10 mouse cellular contexts compared by ENCODE assay signal in genomic region chr10:75632633-75633032, GRCm38 (mm10). TPM values are rescaled to one million over a fixed set of nuclear protein-coding genes. Genes with fewer than 3 reads are reported as not detected.
DNase-seq lines count a peak whose midpoint lies in the region; ATAC-seq and TF ChIP-seq lines count a peak whose summit lies in the region.
"Had no signal": no experiment of that assay in that cellular context is flagged by ENCODE, and none has a peak within 500 bp of the region (broad histone marks: within the 10 kb centered on the region; RNA-seq: fewer than 3 reads in every experiment).

No protein-coding gene starts in this region.

- H3K4me3 ChIP-seq in kidney, embryonic 14.5 days (ENCODE audit: low read length): no peak overlapping the region
- no peak overlapping the region for H3K4me3 ChIP-seq in midbrain, embryonic 13.5 days (replicated peaks)

- TF ChIP-seq POLR2A in brain, embryonic 14.5 days (IDR thresholded peaks at IDR 0.05; ENCODE audit: borderline replicate concordance, extremely low read depth, insufficient read depth, insufficient read length, poor library complexity, severe bottlenecking): no peak

- H3K9me3 ChIP-seq in kidney, embryonic 14.5 days (ENCODE audit: control insufficient read depth, low read length): no peaks in the 10 kb centered on the region
- H3K9me3 ChIP-seq in midbrain, embryonic 13.5 days: no peaks in the 10 kb centered on the region

- H3K9ac ChIP-seq in kidney, embryonic 14.5 days (ENCODE audit: low read depth, low read length): no peak overlapping the region
- H3K9ac ChIP-seq in midbrain, embryonic 13.5 days (replicated peaks): no peak overlapping the region
- H3K9ac ChIP-seq: lung, embryonic 14.5 days had no signal

- no peaks in the 10 kb centered on the region for H3K36me3 ChIP-seq in kidney, embryonic 14.5 days (ENCODE audit: control insufficient read depth, insufficient read depth, low read length)
- no peaks in the 10 kb centered on the region for H3K36me3 ChIP-seq in midbrain, embryonic 13.5 days

- H3K4me1 ChIP-seq in kidney, embryonic 14.5 days (ENCODE audit: control insufficient read depth, insufficient read depth, low read length): no peaks in the 10 kb centered on the region
- H3K4me1 ChIP-seq in midbrain, embryonic 13.5 days (replicated peaks): no peaks in the 10 kb centered on the region

- no peak overlapping the region for H3K27ac ChIP-seq in kidney, embryonic 14.5 days (ENCODE audit: low read depth, low read length)
- H3K27ac ChIP-seq in midbrain, embryonic 13.5 days: no peak overlapping the region

- 51% methylated on average over 5 of the region's 5 CpGs for WGBS in kidney, embryonic 14.5 days
- 57% methylated on average over 5 of the region's 5 CpGs for whole genome bisulfite sequencing in midbrain, embryonic 13.5 days

- no peak for TF ChIP-seq CTCF in brain, embryonic 14.5 days (IDR thresholded peaks at IDR 0.05; ENCODE audit: borderline replicate concordance, extremely low read depth, insufficient read depth, insufficient read length)

- ATAC-seq in kidney, embryonic 14.5 days (ENCODE audit: low FRiP score, low TSS enrichment): no peak
- no peak for ATAC-seq in midbrain, embryonic 13.5 days
- ATAC-seq: Patski had no signal

- no peaks in the 10 kb centered on the region for H3K27me3 ChIP-seq in kidney, embryonic 14.5 days (ENCODE audit: control insufficient read depth, insufficient read depth, low read length)
- no peaks in the 10 kb centered on the region for H3K27me3 ChIP-seq in midbrain, embryonic 13.5 days
- H3K27me3 ChIP-seq: Patski had no signal

- DNase-seq in kidney, postnatal 10 days: peak; percentile 27
- DNase-seq in brain, embryonic 14.5 days (ENCODE audit: low read depth): peak; percentile 35
- peak; percentile 5 for DNase-seq in forelimb bud, embryonic 11.5 days (ENCODE audit: low read depth, low spot score)
- DNase-seq in lung, postnatal 25 days (ENCODE audit: low spot score): peak; percentile 25
- DNase-seq in thymus, postnatal 14 days: no peak
- DNase-seq: kidney, adult 18-20 months; lung, embryonic 14.5 days had no signal

- no peak overlapping the region for H3K4me2 ChIP-seq in kidney, embryonic 14.5 days (replicated peaks; ENCODE audit: low read depth, low read length)
- no peak overlapping the region for H3K4me2 ChIP-seq in midbrain, embryonic 13.5 days (replicated peaks)
- H3K4me2 ChIP-seq: lung, embryonic 14.5 days had no signal

RNA-seq across cellular contexts. Expression of gene Susd2, which starts 11.2 kb away (rescaled TPM):
- polyA plus RNA-seq in kidney, embryonic 14.5 days (2014; fragmentation: Nextera tagmentation; extraction: Ambion mirVana): 4.2 and 9.2 TPM in 2 replicates
- 2.9 and 4.8 TPM in 2 replicates for polyA plus RNA-seq in brain, embryonic 14.5 days (2012; rRNA removed)
- 2.0 and 2.3 TPM in 2 replicates for polyA plus RNA-seq in midbrain, embryonic 13.5 days (2015; fragmentation: Nextera tagmentation; extraction: Ambion mirVana)

RNA-seq across cellular contexts. Expression of gene Ggt5, which starts 43.5 kb away (rescaled TPM):
- 3.9 and 4.7 TPM in 2 replicates for polyA plus RNA-seq in kidney, embryonic 14.5 days (2014; fragmentation: Nextera tagmentation; extraction: Ambion mirVana)
- polyA plus RNA-seq in brain, embryonic 14.5 days (2012; rRNA removed): 5.2 and 6.7 TPM in 2 replicates
- polyA plus RNA-seq in midbrain, embryonic 13.5 days (2015; fragmentation: Nextera tagmentation; extraction: Ambion mirVana): 1.9 and 2.4 TPM in 2 replicates
- polyA plus RNA-seq: Patski had no signal
